Mouse (Mus musculus) myocyte (in vitro differentiated cells): ENCODE measurements at regions not wholly inside any gene's neighbourhood (a gene's known extent, or its start where the extent isn't known, plus 50 kb on each side); places are given as distances from the start of the nearest gene placed in this dataset.

Experiments
- H3K27me3 ChIP-seq: one replicate; pipeline ENCODE4 v1.6.1; 2011; ENCODE audit not compliant: control insufficient read depth, insufficient read depth, insufficient read length
- H3K36me3 ChIP-seq: one replicate; pipeline ENCODE4 v1.6.1; 2011; ENCODE audit not compliant: control insufficient read depth, insufficient read depth
- H3K4me2 ChIP-seq: one replicate; pipeline ENCODE4 v1.6.1; 2011; ENCODE audit warnings: low read depth, control low read depth
- H3K4me3 ChIP-seq: one replicate; pipeline ENCODE4 v1.5.1; 2011; ENCODE audit warnings: mild to moderate bottlenecking, control low read depth, moderate library complexity
- H3K79me2 ChIP-seq: one replicate; pipeline ENCODE4 v1.6.1; 2011; ENCODE audit not compliant: control insufficient read depth, insufficient read depth
- H3ac ChIP-seq: one replicate; pipeline ENCODE4 v1.6.1; 2011; ENCODE audit not compliant: control insufficient read depth, insufficient read length
- CEBPB ChIP-seq: IDR thresholded peaks from 2 replicates; pipeline ENCODE4 v1.6.1; 2011; ENCODE audit warnings: mild to moderate bottlenecking, moderate library complexity; ENCODE audit not compliant: poor library complexity, insufficient read depth, severe bottlenecking
- E2F4 ChIP-seq: IDR thresholded peaks from one replicate; pipeline ENCODE4 v1.6.1; 2011; ENCODE audit warnings: mild to moderate bottlenecking, control low read depth, moderate library complexity; ENCODE audit not compliant: insufficient read depth
- MAX ChIP-seq: IDR thresholded peaks from one replicate; pipeline ENCODE4 v1.6.1; 2011; ENCODE audit warnings: low read depth, mild to moderate bottlenecking, control low read depth
- MYOD1 ChIP-seq, 3 experiments: IDR thresholded peaks; one replicate each; pipeline ENCODE4 v1.6.1; 2011; ENCODE audit warnings: control low read depth in 2 of 3, low read depth in 2 of 3, mild to moderate bottlenecking in 2 of 3, moderate library complexity in 1 of 3; ENCODE audit not compliant: insufficient read length in 2 of 3, control insufficient read depth in 1 of 3
- MYOG ChIP-seq, 3 experiments: IDR thresholded peaks; one replicate each; pipeline ENCODE4 v1.6.1; 2011; ENCODE audit warnings: control low read depth in 2 of 3, low read depth in 2 of 3, mild to moderate bottlenecking in 2 of 3; ENCODE audit not compliant: insufficient read length in 2 of 3, control insufficient read depth in 1 of 3, insufficient read depth in 1 of 3
- POLR2A ChIP-seq: IDR thresholded peaks from one replicate; pipeline ENCODE4 v1.6.1; 2011; ENCODE audit warnings: low read depth, mild to moderate bottlenecking, control low read depth, moderate library complexity; ENCODE audit not compliant: insufficient read length
- POLR2AphosphoS2 ChIP-seq: IDR thresholded peaks from one replicate; pipeline ENCODE4 v1.6.1; 2011; ENCODE audit warnings: low read depth, control low read depth; ENCODE audit not compliant: insufficient read length
- REST ChIP-seq: IDR thresholded peaks from one replicate; pipeline ENCODE4 v1.6.1; 2011; ENCODE audit warnings: mild to moderate bottlenecking, control low read depth, moderate library complexity; ENCODE audit not compliant: insufficient read depth, insufficient read length
- SRF ChIP-seq: IDR thresholded peaks from one replicate; pipeline ENCODE4 v1.6.1; 2011; ENCODE audit warnings: low read depth; ENCODE audit not compliant: control insufficient read depth, insufficient read length
- TCF12 ChIP-seq: IDR thresholded peaks from one replicate; pipeline ENCODE4 v1.6.1; 2011; ENCODE audit warnings: mild to moderate bottlenecking, control low read depth; ENCODE audit not compliant: poor library complexity, insufficient read depth, severe bottlenecking
- TCF3 ChIP-seq: IDR thresholded peaks from one replicate; pipeline ENCODE4 v1.6.1; 2011; ENCODE audit warnings: low read depth, control low read depth; ENCODE audit not compliant: insufficient read length
- USF1 ChIP-seq: IDR thresholded peaks from one replicate; pipeline ENCODE4 v1.6.1; 2011; ENCODE audit warnings: low read depth, mild to moderate bottlenecking, control low read depth, moderate library complexity

GRCm38 (mm10) chr17:9760026-9760705, 90.6 kb upstream of the Pabpc6 start:
- H3K4me3 ChIP-seq: no peak overlapping the region
- H3ac ChIP-seq: no peak overlapping the region
- no peak overlapping the region for H3K4me2 ChIP-seq
- H3K36me3 ChIP-seq: no peaks in the 10 kb centered on the region
- H3K27me3 ChIP-seq: no peaks in the 10 kb centered on the region
- H3K79me2 ChIP-seq: no peaks in the 10 kb centered on the region
- no peak for TF ChIP-seq MYOD1 (IDR thresholded peaks at IDR 0.05; ENCODE audit: control insufficient read depth in 1 of 3, insufficient read length in 2 of 3, low read depth in 2 of 3)
- TF ChIP-seq SRF: no peak
- TF ChIP-seq USF1: no peak
- TF ChIP-seq CEBPB: no peak
- TF ChIP-seq MAX: no peak
- no peak for TF ChIP-seq POLR2A
- no peak for TF ChIP-seq E2F4
- no peak for TF ChIP-seq REST
- TF ChIP-seq TCF3: no peak
- TF ChIP-seq POLR2AphosphoS2: no peak
- no peak for TF ChIP-seq MYOG (IDR thresholded peaks at IDR 0.05; ENCODE audit: control insufficient read depth in 1 of 3, insufficient read depth in 1 of 3, insufficient read length in 2 of 3, low read depth in 2 of 3)
- TF ChIP-seq TCF12: no peak

GRCm38 (mm10) chr17:9759421-9759852, 89.9 kb upstream of the Pabpc6 start:
- Histone ChIP-seq H3K36me3 (no peaks in the 10 kb centered on the region), H3K4me3 (no peak overlapping the region), H3ac (no peak overlapping the region), H3K27me3 (no peaks in the 10 kb centered on the region), H3K4me2 (no peak overlapping the region), H3K79me2 (no peaks in the 10 kb centered on the region)
- TF ChIP-seq TCF12 (no peak), E2F4 (no peak), POLR2A (no peak), TCF3 (no peak), CEBPB (peak; percentile 13; the same call in 1 of the 2 replicates)

DNA sequence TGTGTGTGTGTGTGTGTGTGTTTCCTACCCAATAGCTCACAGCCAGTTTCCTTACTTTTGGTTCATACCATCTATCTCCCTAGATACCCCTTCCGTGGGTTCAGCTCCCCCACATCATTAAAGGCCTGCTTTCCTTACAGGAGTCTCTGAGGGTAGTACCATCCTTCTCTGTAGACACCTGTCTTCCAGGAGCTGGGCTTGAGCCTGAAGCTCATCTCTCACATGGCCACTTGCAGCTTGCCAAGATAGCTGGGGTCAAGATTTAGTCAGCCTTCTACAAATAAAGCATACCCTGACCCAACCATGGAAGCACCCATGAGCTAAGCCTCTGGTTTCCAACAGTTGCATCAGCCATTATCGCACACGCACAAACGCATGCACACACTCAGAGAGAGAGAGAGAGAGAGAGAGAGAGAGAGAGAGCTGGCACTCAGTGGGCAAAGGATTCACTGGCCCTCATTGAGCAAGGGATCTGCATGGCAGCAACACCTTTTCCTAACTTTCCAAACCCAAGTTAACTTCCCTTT, 88.3 kb upstream of the Pabpc6 start:
- TF ChIP-seq POLR2A (no peak), CEBPB (peak; percentile 96), TCF12 (peak; percentile 14), E2F4 (no peak), SRF (no peak), MYOD1 (IDR thresholded peaks at IDR 0.05; ENCODE audit: control insufficient read depth in 1 of 3, insufficient read length in 2 of 3, low read depth in 2 of 3) (peak; percentile 20 to 75 (median 39)), USF1 (no peak), MYOG (IDR thresholded peaks at IDR 0.05; ENCODE audit: control insufficient read depth in 1 of 3, insufficient read depth in 1 of 3, insufficient read length in 2 of 3, low read depth in 2 of 3) (peak in 2 of 3 experiments; percentile 62 to 68)

GRCm38 (mm10) chr17:9756675-9757074, 87.2 kb upstream of the Pabpc6 start:
- no peak overlapping the region for H3K4me3 ChIP-seq
- H3K36me3 ChIP-seq: no peaks in the 10 kb centered on the region
- no peak for TF ChIP-seq TCF3
- TF ChIP-seq TCF12: peak; percentile 63
- TF ChIP-seq POLR2A: no peak
- peak; percentile 76 to 91 (median 80) for TF ChIP-seq MYOD1 (IDR thresholded peaks at IDR 0.05; ENCODE audit: control insufficient read depth in 1 of 3, insufficient read length in 2 of 3, low read depth in 2 of 3)
- peak in 2 of 3 experiments; percentile 83 to 95 for TF ChIP-seq MYOG (IDR thresholded peaks at IDR 0.05; ENCODE audit: control insufficient read depth in 1 of 3, insufficient read depth in 1 of 3, insufficient read length in 2 of 3, low read depth in 2 of 3)
- no peak for TF ChIP-seq CEBPB
- TF ChIP-seq POLR2AphosphoS2: no peak
- TF ChIP-seq E2F4: no peak
- TF ChIP-seq MAX: no peak
- peak overlapping the region; percentile 81 for H3K4me2 ChIP-seq
- H3ac ChIP-seq: no peak overlapping the region
- H3K79me2 ChIP-seq: no peaks in the 10 kb centered on the region
- no peaks in the 10 kb centered on the region for H3K27me3 ChIP-seq

More for the DNA sequence above, 88.3 kb upstream of the Pabpc6 start:
- H3ac ChIP-seq: no peak overlapping the region
- no peaks in the 10 kb centered on the region for H3K79me2 ChIP-seq
- no peak overlapping the region for H3K4me3 ChIP-seq
- H3K4me2 ChIP-seq: peak overlapping the region; percentile 81
- H3K36me3 ChIP-seq: no peaks in the 10 kb centered on the region
- no peaks in the 10 kb centered on the region for H3K27me3 ChIP-seq
